Mouse (Mus musculus) layer of hippocampus, postnatal 14 days (tissue): ENCODE results near the gene Aip. TPM values are rescaled to one million over a fixed set of nuclear protein-coding genes. Genes with fewer than 3 reads are reported as not detected.

ENCODE experiments used
- DNase-seq, 2 experiments: peaks; one replicate each; pipeline ENCODE4 v3.0.0; 2021 to 2022; ENCODE audit warnings: low spot score in 2 of 2, mixed read lengths in 1 of 2
- long read RNA-seq, 2 experiments: library from polyadenylated mRNA; stranded (forward); transcript quantifications; one replicate each; pipeline ENCODE4 v2.0.0; 2021
- total RNA-seq, 2 experiments: library from RNA; stranded (reverse); gene quantifications; 2 replicates each; pipeline ENCODE4 v1.2.3; 2021

Gene Aip
- 10 to 100 TPM; 73.9 to 83.2 TPM for total RNA-seq
- long read RNA-seq, experiment 1, transcript Aip-202 (7 exons, 1,378 nt), result minor isoform, 5 of 75 reads
- long read RNA-seq, experiment 1, transcript Aip-201 (6 exons, 1,261 nt), result major isoform, 49 of 75 reads
- long read RNA-seq, experiment 1, partial matches to known transcripts, result 7 of 75 reads
- long read RNA-seq, experiment 1, other reads (novel, unspliced or antisense), result 14 of 75 reads
- long read RNA-seq, experiment 2, transcript Aip-202 (7 exons, 1,378 nt), result minor isoform, 12 of 128 reads
- long read RNA-seq, experiment 2, transcript Aip-201 (6 exons, 1,261 nt), result major isoform, 94 of 128 reads
- long read RNA-seq, experiment 2, partial matches to known transcripts, result 5 of 128 reads
- long read RNA-seq, experiment 2, other reads (novel, unspliced or antisense), result 17 of 128 reads

- DNase-seq, result peak; percentile 95 to 98
These were observed at the start of gene Aip for GRCm38 (mm10) chr19:4125741-4126696. TSS of gene Aip (minus strand) at chr19:4125858.

- DNase-seq, result no peak
These were observed 47.3 kb upstream of the Aip start for GRCm38 (mm10) chr19:4172925-4173324.

DNA sequence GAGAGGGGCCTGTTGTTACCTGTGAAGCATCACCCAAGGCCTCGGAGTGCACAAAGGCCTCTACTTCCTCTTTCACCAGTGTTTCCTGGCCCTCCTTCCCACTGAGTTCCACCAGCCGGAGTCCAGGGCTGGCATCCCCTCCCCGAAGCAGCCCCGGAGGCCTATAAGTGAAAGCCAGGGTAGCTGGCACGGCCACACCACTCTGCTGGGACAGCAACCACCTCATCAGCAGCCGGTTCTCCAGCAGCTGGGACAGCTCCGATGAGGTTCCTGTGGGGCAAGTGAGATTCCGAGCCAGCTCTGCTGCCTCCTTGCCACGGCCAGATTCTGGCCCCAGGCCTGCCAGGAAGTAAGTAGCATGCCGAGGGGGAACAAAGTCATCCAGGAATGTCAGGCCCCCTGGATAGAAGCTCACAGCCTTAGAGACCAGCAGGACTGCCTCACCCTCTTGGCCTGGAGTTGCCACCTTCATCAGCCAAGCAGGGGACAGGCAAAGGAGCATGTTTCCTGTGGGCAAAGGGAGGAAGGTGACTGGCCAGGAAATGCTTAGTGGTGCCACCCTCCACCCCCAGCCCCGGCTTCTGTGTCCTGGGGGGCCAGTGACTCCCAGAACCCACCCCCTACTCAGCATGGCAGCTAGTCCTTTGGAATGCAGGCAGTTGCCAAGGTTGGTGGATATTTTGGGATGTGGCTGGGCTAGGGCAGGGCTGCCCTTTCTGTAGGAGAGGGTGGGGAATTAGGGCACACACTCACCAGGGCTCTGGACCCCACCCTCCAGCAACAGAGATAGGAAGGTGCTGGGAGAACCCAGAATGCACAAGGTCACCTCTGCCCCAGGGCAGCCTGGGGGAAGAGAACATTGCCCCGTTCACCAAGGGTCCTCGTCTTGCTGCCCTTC lies 46.0 kb upstream of the Aip start:
- DNase-seq, result no peak

DNA sequence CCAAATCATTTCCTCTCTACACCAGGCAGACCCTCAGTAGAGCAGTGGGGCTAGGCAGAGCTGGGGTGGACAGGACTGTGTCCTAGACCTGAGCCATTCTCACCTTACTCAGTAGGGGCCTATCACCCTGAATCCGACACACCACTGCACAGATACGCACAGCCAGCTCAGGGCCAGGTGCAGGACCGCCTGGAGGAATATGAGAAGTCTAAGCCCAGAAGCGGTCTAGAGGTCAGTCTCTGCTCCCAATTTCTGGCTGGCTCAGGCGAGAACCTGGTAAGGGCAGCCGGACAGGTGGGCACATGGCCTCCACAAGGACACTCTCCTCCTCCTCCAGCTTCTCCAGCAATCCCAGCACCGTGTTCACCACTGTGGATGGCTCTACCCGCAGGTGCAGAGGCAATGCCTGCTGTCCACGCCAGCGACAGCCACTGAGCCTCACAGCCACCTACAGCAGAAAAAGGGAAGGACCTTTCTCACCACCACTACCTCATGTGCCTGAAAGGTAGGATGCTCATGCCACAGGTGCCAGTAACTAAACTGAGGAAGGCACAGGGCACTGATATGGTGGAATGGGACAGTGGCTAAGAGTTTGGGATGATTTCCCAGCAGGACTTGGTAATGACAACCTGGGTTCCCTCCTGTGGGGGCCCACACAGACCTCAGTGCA lies 45.2 kb upstream of the Aip start:
- no peak for DNase-seq

DNA sequence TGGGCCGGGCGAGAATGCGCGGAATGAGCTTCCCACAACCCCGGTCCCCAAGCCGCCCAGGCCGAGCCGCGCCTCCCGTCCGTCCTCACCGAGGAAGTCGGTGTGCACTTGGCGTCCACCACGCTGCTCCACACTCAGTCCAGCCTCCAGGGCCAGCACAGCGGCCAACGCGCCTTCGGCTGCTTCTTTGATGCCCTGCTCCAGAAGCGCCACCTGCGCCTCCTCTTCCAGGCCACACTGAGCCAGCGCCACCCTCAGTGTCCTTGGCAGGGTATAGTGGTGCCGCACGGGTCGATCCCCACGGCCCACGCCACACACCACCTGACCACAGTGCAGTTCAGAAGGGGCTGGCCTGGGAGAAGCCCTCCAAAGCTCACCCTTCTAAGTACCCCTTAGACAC lies 44.2 kb upstream of the Aip start:
- DNase-seq, result no peak

DNA sequence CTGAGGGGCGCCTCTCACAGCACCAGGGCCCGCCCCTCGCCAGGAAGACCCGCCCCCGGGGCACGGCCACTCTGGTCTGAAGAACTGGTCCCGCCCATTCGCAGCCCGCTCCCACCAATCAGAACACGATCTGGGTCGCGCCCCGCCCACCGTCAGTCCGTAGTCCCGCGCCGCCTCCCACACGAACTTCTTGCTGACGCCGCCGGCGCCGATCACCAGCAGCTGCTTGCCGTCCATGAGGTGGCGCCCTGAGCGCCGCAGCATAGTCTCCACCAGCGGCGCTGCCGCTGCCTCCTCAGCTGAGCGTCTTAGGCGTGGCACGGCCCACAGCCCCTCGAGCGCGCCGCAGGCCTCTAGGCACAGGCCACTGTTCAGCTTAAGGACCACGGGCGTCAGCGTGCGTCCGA lies 43.7 kb upstream of the Aip start:
- peak; percentile 100 for DNase-seq

- DNase-seq, result no peak
These were observed 41.2 kb upstream of the Aip start for GRCm38 (mm10) chr19:4166678-4167476.

DNA sequence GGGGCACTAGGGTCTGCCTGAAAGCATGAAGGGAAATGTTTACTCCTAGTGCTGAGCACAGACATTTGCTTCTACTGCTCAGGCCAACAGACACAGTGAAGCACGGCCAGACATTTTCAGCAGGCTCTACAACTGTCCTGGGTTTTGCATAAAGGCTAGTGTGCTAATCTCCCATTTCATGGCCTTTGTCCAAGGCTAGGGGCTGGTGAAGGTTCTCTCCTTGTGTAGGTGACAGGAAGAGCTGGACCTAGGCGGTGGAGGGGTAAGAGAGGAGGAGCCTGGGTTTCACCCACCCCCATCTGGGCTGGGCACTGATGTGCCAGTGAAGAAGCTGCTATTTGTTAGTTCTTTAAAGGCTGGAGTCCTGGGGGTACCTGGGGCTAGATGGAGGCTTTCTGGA lies 39.1 kb upstream of the Aip start:
- no peak for DNase-seq

- no peak for DNase-seq
These were observed 38.4 kb upstream of the Aip start for GRCm38 (mm10) chr19:4164100-4164499.

GRCm38 (mm10) chr19:4163543-4163887 lies 37.9 kb upstream of the Aip start:
- no peak for DNase-seq

- DNase-seq, result peak; percentile 95 to 98
These were observed 37.2 kb upstream of the Aip start, which contains the start of gene Rps6kb2 for GRCm38 (mm10) chr19:4162646-4163542. TSS of gene Rps6kb2 (minus strand) at chr19:4163354.

GRCm38 (mm10) chr19:4159049-4159448 lies 33.4 kb upstream of the Aip start:
- no peak for DNase-seq

DNA sequence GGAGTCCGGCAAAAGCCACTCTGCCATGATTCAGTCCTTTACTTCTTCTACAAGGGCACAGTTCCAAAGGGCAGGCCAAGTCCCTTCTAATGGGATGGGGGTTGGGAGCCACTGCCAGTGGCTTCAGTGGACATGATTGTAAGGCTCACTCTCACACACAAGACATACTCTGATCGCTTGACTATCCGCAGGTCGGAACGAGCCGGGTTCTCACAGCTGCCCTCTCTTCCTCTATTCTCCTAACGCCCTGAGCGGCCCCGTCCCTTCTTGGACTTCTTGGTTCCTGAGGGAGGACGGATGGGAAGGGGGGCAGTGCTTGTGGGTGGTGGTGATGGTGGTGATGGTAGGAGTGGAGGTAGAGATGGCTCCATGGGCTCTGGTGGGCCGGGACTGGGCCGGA lies 31.1 kb upstream of the Aip start:
- DNase-seq, result no peak

- no peak for DNase-seq
These were observed 30.5 kb upstream of the Aip start for GRCm38 (mm10) chr19:4156073-4156579.

- DNase-seq, result no peak
These were observed 29.8 kb upstream of the Aip start for GRCm38 (mm10) chr19:4155223-4156072.

- DNase-seq, result no peak
These were observed 29.0 kb upstream of the Aip start for GRCm38 (mm10) chr19:4154437-4155222.

- no peak for DNase-seq
These were observed 27.6 kb upstream of the Aip start, which contains the start of gene Ptprcap for GRCm38 (mm10) chr19:4153232-4153654. TSS of gene Ptprcap (plus strand) at chr19:4153604.
